Mouse (Mus musculus) E14TG2a.4 (cell line): ENCODE data around the gene Aunip.

ENCODE experiments used
- CTCF ChIP-seq: conservative IDR thresholded peaks from 2 replicates; pipeline ENCODE4 v1.5.1; 2014; ENCODE audit warnings: low read length
- NANOG ChIP-seq: IDR thresholded peaks from 2 replicates; pipeline ENCODE4 v1.6.1; 2014; ENCODE audit warnings: borderline replicate concordance, low read length, mixed read lengths
- POU5F1 ChIP-seq: IDR thresholded peaks from 2 replicates; pipeline ENCODE4 v1.6.1; 2014; ENCODE audit warnings: low read length, borderline replicate concordance

DNA sequence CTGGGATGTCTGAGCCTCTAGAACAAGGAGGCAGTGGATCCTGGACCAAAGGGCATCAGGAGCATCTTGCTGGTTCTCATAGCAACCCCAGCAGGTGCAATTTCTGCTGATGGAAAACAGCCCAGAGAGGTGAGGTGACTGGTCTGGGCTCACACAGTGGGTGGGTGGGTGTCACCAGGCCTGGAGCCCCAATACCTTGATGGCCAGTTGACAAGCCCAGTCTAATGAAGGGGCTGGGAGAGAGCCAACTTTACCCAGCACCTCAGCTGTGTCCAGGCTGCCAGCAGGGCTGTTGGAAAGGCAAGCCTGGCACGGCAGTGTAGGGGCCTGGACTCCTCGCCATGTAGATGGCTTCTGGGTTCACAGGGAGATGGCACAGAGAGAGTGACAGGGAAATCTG, 51.2 kb downstream of the Aunip start:
- TF ChIP-seq CTCF, result no peak
- no peak for TF ChIP-seq POU5F1
- no peak for TF ChIP-seq NANOG
